Mouse (Mus musculus) left cerebral cortex, postnatal 10 days (tissue): Measurements from ENCODE around the gene Wdr66. TPM values are rescaled to one million over a fixed set of nuclear protein-coding genes. Genes with fewer than 3 reads are reported as not detected.
"Not testable (repeated sequence)": the region's sequence is repeated elsewhere in the genome, so short reads cannot be mapped to it uniquely, and the experiment has no call there.

Experiments
- DNase-seq, 2 experiments: peaks; one replicate each; pipeline ENCODE4 v3.0.0; 2021 to 2022; ENCODE audit warnings: low spot score in 2 of 2, mixed read lengths in 1 of 2; ENCODE audit errors: extremely low spot score in 1 of 2
- intact Hi-C: fragments of 180-260 bp; cut with DNase I; formaldehyde crosslinking; loops from one replicate; pipeline ENCODE4 v1.15.1; 2025
- total RNA-seq, 2 experiments: library from RNA; stranded (reverse); gene quantifications; 2 replicates each; pipeline ENCODE4 v1.2.3; 2021

Wdr66 gene
- total RNA-seq = 1 to 10 TPM; 6.3 to 7.2 TPM

DNA sequence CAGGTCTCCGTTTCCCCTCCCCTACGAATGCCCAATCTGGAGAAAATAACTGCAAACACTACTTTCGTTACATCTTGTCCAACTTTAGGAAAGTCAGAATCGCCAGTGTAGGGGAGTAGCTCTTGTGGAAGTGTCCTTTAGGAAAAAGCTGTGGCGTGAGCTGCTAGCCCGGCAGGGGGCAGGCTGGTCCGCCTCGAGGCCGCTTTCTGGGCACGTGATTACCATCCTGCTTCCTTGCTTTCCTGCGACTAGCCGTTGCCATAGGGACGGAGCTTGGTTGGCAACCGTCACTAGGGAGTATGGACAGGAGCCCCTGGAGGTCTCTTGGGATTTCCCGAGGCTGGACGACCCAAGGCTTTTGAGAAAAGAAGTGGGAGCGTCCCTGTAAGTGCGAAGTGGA is at the start of gene Wdr66:
Gene Wdr66, plus strand, starts transcription at position 269 of the 400 bp plus-strand sequence.
- intact Hi-C loops = loop anchor here (5.0 to 10.0 kb wide), 3 partner anchors 115 to 243 kb away; no protein-coding TSS in a partner anchor
- DNase-seq = peak; percentile 94

DNA sequence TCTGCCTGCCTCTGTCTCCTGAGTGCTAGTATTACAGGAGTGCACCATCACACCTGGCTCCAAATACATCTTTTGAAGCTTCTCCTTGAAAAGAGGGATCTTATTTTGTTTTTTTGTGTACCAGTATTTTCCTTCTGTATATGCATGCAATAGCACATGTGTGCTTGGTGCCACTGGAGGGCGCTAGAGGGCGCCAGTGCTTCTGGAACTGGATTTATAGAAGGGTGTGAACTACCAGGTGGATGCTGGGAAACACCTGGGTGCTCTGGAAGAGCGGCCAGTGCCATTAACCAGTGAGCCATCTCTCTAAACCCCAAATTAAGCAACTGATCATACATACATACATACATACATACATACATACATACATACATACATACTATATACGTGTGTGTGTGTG is 49.1 kb upstream of the Wdr66 start:
- intact Hi-C loops, DNase-seq: not testable (repeated sequence)

DNA sequence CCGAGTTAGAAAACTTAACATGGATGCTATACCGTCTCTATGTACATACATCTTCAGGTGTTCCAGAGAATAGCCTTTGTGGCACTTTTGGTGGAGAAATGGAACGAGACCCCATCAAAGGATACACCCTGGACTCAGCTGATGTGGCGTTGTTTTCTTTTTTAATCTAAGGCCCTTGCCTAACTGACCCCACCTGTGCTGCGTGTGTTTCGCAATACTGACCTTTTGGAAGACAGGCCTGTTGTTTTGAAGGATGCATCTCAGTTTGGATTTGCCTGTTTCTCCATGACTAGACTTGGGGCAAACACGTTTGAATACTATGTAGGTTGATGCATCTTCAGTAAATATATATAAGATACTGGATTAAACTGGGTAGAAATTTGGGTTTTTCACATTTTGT is 48.3 kb upstream of the Wdr66 start:
- DNase-seq, intact Hi-C loops: not testable (repeated sequence)

DNA sequence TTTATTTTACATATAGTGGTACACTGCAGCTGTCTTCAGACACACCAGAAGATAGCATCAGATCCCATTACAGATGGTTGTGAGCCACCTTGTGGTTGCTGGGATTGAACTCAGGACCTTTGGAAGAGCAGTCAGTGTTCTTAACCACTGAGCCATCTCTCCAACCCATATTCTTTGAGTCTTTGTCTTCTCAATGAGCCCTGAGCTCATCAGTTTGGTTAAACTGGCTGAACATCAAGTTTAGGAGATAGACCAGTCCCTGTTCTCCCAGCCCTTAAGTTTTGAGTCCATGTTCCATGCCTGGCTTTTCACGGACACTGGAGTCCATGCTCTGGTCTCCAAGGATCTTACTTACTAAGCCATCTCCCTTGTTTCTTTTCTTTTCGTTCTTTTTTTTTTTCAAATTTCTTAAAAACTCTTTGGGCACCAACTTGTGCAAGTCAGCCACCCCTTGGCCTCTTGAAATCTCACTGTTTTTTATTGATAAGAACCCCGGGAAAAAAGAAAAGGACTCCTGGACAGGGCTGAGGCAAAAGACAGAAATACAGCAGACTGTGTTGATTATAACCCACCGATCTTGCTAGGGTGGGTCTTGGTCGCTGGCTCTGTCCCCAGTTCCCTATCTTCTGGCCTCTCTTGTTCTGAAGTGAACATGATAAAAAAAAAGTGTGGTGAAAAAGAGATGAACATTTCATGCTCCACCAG is 29.4 kb upstream of the Wdr66 start:
- DNase-seq, intact Hi-C loops: not testable (repeated sequence)

DNA sequence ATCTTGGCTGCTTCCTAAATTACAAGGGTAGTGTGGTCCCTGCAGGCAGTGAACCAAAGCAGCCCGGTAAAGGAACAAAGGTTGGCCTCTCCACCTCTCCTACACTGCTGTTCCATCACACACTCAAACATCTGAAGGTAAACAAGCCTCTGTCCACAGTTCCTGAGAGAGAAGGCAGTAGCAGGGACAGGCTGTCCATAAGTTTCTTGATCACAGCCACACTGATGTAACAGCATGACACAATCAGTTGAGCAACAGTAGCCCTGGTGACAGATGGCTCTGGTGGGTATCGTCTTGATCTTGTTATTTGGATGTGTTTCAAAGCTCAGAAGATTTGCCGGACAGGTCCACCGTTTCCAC is 28.9 kb upstream of the Wdr66 start:
- intact Hi-C loops = no loop called here
- no peak for DNase-seq

DNA sequence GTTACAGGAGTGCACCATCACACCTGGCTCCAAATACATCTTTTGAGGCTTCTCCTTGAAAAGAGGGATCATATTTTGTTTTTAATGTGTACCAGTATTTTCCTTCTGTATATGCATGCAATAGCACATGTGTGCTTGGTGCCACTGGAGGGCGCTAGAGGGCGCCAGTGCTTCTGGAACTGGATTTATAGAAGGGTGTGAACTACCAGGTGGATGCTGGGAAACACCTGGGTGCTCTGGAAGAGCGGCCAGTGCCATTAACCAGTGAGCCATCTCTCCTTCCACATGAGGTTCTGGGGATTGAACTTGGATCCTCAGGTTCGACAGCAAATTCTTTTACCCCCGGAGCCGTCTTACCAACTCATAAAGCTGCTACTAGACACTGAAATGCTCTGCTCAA is 28.0 kb upstream of the Wdr66 start:
- intact Hi-C loops = not testable (repeated sequence)

DNA sequence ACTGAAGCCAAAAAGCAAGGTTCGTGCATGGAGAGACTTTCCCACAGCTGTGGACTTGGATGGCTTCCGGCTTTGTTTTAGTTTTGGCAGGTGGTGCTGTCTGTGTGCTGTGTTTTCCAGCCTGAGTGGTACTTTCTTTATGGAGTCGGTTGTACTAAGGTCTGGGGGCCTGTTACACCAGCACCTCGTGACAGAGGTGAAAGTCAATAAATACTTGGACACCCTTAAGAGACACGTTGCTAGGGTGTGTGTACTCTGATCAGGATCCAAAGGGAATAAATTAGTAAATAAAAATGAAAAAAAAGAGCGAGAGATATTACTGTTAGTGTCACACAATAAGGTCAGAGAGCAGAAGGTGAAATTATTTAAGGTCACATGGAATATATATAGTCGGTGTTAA is 25.1 kb upstream of the Wdr66 start:
- intact Hi-C loops = no loop called here

More for the DNA sequence above, 28.0 kb upstream of the Wdr66 start:
- not testable (repeated sequence) for DNase-seq

DNA sequence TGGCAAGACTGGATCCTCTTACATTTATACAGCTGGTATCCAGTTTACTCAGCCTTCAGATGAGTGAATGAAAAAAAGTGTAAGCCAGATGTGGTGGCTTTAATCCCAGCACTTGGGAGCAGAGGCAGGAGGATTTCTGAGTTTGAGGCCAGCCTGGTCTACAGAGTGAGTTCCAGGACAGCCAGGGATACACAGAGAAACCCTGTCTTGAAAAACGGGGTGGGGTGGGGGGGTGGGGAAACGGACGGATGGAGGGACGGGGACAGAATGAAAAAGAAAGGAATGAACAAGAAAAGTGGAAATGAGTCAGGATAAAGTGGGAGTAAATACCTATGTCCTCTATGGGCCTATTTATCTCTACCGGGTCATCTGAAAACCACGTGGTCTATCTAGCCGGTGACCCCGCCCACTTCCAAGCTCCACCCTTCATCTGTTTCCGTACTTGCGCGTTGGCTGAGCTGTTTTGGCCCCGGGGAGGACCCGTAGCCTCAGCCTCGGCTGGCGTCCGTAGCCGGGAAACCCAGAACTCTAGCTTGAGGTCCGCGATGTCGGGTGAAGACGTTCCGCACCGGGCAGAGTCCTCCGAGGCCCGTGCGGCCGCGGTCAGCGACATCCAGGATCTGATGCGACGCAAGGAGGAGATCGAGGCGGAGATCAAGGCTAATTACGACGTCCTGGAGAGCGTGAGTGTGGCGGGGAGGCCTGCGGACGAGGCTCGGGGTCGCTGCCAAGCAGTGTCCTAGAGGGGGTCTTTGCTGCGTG is 24.0 kb upstream of the Wdr66 start:
- DNase-seq = peak; percentile 96 to 98
- intact Hi-C loops = no loop called here

More for the DNA sequence above, 25.1 kb upstream of the Wdr66 start:
- no peak for DNase-seq

DNA sequence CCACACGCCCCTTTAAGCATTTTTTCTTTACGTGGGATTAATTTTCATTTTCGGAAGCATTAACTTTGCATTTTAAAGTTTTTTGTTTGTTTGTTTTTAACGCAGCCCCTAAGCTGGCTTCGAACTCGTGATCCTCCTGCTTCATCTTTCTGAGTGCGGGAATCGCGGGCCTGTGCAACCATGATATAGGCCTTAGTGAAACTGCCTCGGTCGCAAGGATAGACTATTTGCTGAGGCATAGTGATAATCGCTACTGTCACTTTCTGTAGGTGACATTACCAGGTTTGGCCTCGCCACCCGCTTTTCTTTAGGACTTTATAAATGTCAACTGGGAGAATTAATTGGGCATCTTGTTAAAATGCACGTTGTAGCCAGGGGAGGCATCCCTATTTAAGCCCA is 23.4 kb upstream of the Wdr66 start:
- no peak for DNase-seq
- intact Hi-C loops = no loop called here

DNA sequence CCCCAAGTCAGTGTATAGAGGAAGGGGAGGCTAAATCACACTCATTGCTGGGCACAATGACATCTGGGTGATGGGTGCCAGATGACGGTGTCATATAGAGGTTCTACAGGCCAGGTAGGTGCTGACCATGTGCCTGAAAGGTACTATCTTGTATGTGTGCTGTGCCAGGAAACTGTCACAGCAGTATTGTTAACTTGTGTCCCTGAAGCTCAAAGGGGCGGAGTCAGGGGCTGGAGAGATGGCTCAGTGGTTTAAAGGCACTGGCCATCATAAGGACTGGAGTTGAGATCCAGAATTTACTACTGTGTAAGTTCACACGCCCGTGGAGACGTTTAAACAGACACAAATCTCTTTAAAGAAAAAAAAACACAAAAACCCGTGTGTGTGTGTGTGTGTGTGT is 22.6 kb upstream of the Wdr66 start:
- intact Hi-C loops = no loop called here
- no peak for DNase-seq

DNA sequence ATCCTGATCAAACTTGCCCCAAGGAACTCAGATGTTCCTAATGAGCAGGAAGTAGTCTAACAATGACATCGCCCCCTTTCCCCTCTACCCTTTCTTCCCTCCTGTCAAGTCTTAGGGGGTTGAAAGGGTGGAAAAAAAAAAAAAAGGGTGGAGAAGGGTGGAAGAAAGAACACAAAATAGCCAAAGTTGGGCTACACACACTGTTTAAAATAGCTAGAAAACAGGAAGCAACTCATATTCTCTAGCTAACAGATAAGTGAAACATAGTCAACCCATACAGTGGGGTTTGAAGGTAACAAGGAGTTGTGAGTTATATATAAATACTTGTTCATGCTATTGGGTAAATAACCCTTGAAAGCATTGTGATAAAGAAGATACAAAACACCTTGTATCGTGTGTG is 19.7 kb upstream of the Wdr66 start:
- intact Hi-C loops = no loop called here
- no peak for DNase-seq

DNA sequence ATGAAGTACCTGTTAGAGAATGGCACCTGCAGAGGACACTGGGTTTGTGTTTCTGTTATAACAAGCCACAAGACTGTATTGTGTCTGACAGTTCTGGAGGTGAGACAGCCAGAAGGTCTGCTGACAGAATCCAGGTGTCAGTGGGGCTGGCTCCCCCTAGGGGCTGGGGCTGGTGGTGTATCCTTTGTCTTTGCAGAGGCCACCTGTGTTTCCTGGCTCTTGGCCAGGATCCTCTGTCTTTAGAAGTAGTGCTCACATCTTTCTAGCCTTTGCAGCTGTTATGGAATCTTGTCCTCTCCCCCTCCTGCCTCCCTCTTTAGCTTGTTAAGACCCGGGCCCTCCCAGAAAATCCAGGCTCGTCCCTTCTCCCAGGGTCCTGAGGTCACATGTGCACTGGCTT is 16.2 kb upstream of the Wdr66 start:
- DNase-seq = peak in 1 of 2 experiments; percentile 73
- intact Hi-C loops = no loop called here

DNA sequence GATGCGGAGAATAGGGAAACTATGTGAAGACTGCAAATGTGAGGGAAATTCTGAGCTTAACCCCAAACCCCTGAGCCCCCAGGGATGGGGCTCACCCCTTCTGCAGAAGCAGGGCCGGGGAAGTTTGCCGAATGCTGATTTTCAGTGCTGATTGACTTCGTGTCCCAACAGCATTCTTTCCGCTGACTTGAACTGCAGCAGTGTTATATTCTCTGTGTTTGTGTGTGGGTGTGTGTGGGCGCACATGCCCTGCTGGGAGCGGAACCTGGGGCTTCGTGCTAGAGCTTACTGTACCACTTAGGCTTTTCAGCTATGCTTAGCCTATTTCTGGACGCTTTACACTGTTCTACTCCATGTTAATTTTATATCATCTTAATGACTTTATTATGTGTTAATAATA is 15.5 kb upstream of the Wdr66 start:
- intact Hi-C loops = no loop called here
- no peak for DNase-seq

DNA sequence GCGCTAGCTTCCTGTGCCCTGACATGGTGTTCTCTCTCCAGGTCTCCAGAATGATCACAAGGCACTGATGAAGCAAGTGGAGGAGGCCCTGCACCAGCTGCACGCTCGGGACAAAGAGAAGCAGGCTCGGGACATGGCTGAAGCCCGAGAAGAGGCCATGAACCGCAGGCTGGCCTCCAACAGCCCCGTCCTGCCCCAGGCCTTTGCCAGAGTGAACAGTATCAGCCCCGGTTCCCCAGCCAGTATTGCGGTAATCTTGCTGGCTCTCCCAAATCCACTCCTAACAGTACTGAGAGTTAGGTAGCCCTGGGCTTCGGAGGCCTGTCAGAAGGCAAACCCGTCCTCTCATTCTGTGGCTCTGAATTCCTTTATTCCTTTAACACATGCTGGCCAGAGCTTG is 12.4 kb upstream of the Wdr66 start:
- no peak for DNase-seq
- intact Hi-C loops = no loop called here

DNA sequence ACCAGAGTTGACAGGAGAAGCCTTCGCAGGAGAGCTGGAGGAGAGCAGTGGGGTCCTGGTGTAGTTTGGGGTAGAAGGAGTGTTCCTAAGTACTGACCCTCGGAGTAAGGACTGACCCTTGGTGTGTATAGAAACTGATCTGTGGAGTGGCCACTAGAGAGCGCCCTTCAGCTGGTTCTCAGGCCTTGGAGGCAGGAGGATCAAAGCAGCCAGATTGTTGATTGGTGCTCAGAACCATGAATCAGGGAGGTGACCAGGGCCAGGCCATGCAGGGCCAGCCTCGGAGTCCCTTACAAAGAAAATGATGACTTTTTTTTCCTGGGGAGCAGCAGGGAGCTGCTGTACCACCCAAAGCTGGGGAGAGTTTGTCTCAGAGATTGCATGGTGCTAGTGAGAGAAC is 6.4 kb upstream of the Wdr66 start:
- DNase-seq = peak in 1 of 2 experiments; percentile 61
- intact Hi-C loops = no loop called here

DNA sequence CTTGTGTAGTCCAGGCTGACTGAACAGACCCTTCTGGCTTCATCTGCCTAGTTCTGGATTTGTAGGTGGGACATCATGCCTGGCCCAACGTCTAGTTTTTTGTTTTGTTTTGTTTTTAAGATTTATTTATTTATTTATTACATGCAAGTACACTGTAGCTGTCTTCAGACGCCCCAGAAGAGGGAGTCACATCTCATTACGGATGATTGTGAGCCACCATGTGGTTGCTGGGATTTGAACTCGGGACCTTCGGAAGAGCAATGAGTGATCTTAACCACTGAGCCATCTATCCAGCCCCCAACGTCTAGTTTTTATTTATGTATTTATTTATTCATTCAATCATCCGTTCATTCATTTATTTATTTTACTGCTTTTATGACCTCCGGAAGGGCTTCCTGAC is 512 bp upstream of the Wdr66 start:
- intact Hi-C loops = loop anchor here (5.0 to 10.0 kb wide), 3 partner anchors 116 to 243 kb away; no protein-coding TSS in a partner anchor
- no peak for DNase-seq

DNA sequence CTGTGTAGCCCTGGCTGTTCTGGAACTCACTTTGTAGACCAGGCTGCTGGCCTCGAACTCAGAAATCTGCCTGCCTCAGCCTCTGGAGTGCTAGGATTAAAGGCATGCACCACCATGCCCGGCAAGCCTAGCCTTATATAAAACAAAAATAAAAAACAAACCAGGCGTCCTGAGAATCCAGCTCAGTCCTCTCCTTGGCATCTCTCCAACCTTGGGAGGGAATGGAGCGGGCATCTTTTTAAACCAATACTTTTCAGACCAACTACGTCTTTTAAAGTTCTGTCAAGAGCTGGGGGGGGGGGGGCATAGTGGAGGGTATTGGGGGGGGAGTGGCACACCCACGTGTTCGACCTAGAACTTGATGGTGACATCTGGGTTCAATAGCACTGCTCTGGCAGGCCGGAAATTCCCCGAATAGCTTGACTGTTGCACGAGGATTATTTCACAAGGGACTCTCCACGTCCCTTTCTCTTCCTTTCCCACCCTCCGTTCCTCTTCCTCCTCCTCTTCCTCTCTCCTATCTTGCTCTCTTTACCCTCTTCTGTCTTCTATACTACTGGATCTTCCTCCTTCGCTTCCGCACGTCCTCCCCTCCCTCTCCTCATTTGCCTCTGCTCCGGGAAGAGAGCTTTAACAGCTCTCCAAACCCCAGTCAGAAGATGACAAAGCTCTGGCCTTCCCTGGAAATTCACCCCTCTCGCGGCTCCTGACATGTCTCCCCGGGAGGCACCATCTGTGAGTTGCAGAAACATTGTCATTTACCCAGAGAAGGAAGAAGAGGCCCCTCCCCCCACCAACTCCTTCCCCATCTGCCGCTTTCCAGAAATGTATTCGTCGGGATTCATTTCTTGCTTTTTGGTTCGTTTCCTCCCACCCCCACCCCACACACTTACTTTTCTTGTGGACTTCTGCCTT is 5.2 kb downstream of the Wdr66 start:
- intact Hi-C loops = loop anchor here (10.0 kb wide), 1 partner anchor 238 kb away; no protein-coding TSS in a partner anchor
- peak; percentile 77 to 80 for DNase-seq

DNA sequence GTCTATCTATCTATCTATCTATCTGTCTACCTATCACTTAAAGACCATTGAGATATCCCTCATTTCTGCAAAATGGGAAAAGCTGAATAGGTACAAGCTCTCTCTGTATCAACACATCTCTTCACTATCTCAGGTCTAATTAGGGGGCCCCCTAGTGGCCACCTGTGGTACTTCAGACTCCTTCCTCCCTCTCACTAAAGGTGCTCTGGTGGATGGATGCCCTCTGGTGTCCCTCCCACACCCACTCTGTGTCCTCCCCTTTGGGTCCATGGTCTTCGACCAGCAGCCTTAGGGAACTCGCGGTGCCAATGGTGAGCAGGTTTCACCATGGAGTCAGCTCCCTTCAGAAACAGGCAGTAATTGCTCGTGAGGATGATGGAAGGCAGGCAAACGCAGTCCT is 7.1 kb downstream of the Wdr66 start:
- no peak for DNase-seq
- intact Hi-C loops = loop anchor here (10.0 kb wide), 1 partner anchor 236 kb away; no protein-coding TSS in a partner anchor

DNA sequence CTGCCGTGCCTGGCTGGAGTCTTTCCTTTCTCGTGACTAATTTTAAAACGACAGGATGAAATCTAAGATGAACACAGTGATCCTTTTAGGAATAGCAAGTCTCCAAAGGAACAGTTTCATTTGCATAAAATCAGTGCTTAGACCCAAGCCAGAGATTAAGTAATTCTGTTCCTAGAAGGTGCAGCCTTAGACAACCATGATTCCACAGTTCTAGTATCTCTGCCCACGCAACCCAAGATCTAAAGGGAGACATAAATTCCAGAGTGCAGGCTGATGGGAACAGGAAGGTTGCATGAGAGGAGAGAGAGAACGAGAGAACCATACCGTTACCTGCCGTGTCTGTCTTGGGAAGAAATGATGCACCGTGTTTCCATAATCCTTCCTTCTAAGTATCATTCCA is 8.8 kb downstream of the Wdr66 start:
- intact Hi-C loops = no loop called here
- no peak for DNase-seq
